Mouse (Mus musculus): ENCODE measurements around the gene Aasdh.

The Aasdh gene

DNA sequence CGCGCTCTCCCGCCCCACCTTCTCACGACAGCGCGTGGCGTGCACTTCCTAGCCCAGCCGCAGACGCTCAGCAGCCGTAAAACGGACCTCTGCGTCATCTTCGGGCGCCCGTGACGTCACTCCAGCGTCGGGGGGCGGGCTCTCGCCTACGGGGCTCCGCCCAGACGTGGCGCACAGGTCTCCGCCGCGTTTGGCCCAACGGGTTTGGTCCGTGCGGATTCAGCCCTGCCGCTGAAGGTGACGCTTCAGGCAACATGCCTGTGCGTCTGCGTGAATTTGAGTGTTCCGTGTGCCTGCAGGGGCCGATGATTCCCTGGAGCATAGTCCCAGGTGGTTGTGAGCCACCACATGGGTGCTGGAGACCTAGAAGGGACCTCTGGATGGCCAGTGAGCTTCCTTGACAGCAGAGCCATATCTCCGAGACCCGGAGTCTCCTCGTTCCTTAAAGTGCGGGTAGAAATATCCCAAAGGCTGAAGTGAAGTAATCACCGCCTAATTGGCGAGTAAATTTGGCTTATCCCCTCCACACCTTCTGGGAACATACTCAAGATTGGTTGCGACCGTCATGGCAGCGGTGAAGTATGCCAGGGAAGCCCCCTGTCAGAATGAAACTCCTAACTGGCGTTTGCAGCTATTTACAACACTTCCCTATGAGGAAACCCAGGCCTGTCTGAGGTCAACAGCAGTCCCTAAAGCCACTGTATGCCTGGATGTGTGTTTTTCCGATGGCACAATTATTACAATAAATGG, at the start of gene Aasdh:
Gene Aasdh, minus strand, starts transcription at position 110 of the 750 bp plus-strand sequence.
- peak; percentile 98 for DNase-seq (ENCODE audit: low read depth, low spot score)

DNA sequence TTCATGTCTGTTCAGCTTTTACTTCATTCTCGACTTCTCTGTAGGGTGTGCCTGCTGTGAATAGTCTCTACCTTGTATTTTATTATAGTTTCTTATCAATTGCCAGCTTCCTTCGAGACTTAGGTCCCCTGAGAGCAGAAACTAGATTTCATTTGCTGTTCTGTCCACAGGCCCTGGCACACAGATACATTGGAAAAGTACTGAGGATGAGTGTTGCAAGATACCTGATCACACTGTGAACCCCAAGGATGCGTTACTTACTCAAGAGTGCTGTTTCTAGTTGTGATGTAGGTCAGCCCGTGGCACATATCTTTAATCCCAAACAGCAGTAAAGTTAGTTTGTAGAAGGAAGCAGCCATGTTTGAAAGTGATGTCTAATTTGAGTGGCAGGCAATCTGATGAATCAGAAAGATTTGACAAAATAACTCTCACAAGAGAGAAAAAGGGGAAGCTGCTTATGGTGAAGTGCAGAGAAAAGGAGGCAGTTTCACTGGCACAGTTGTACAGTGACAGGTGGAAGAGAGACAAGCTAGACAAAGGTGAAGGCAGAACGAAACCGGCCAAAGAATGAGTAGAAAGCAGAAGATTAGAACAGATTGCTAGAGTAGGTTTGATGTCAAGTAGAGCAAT, 49.1 kb upstream of the Aasdh start:
- DNase-seq (ENCODE audit: low read depth, low spot score): no peak

DNA sequence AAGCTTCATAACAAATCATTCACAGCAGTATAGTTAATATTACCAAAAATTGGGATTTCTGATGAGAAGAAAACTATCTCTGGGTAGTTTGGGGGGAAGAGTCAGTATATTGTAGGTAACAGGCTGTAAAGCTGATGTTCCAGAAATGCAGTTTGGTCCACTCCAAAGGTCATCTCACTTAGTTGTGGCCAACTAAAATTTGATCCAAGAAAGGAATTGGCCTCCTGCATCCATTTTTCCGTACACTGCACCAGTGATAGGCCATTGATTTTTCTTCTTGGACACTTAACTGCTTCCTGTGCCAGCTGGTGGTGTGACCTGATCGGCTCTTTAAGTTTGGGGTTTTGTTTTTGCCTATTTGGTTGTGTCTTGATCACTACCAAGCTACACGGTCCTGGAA, 48.5 kb upstream of the Aasdh start:
- DNase-seq (ENCODE audit: low read depth, low spot score): no peak

- no peak for DNase-seq (ENCODE audit: low read depth, low spot score)
Measured at GRCm38 (mm10) chr5:76952112-76953040, 47.1 kb upstream of the Aasdh start.

DNA sequence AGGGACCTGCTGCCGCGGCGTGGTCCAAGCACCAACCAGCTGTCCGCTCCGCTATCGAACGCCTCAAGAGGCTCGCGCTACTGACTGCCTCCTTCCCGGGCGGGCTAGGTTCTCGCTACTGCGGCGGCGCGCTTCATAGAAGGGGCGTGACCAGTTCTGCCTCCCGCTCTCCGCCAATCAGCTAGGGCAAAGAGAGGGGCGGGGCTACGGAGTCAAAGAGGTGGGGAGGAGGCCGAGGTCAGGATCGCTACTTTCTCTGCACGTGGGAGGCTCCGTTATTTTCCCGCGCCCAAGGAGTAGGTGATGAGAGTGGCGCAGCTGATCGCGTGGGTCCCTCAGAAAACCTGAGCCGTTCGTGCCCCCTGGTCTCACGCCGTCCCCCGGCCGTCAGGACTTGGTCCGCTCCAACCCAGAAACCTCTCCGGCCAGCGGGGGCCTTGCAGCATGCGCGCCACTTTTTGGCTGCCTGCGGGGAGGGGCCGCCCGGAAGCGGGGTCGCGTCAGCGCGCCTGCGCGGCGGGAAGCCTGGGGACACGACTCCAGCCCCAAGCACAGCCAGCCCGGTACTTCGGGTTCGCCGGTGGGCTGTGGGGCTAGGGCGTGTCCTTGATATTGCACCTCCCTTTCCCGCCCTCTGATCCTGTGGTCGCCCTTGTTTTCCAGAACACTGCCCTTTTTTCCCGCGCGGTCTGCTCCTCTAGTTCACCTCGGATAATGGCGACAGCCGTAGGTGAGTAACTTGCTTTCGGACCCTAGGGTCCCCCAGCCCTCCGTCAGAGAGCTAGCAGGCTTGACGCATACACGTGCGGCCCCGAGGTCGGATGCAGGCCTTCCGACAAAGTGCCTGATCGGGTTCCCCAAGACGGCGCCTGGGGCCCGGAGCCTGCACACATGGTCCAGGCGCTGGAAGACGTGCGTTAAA, 46.1 kb upstream of the Aasdh start, which contains the start of the genes Paics and Ppat:
Gene Paics, plus strand, starts transcription at position 202 of the 922 bp plus-strand sequence.
Gene Ppat, minus strand, starts transcription at position 473 of the 922 bp plus-strand sequence.
- DNase-seq (ENCODE audit: low read depth, low spot score): peak; percentile 99

DNA sequence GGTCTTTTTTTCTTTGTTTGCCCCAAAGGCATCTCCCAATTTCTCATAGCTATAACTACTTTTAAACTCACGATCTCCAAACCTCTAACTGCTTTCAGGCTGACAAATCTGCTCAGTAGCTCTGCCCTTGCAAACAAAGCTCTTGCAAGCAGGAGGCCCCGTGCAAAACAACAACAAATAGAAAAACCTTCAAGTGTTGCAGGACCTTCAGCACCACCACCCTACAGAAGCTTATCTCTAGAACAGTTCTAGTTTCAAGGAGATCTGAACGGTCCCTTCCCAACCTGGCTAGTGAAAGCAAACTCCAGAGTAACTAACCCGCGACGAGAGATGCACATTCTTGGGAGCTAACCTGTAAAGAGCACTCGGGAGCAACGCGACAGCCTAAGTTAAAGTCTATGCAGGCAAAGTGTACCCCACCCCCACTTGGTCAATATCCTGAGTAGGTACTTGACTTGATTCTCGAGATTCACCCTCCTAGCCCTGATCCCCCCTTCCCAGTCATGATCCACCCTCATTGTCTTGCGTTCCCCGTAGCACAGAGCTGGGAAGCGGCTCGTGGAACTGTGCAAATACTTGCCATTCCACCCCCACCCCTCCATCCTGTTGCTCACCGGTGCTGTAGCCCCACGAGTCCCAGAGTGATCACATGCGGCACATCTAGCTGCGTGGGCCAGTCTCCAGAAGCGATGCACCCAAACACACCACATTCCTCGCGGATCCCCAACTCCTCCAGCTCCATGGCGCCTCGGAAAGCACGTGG, 45.2 kb upstream of the Aasdh start:
- DNase-seq (ENCODE audit: low read depth, low spot score): no peak

GRCm38 (mm10) chr5:76947758-76948157, 42.4 kb upstream of the Aasdh start:
- DNase-seq (ENCODE audit: low read depth, low spot score): no peak

DNA sequence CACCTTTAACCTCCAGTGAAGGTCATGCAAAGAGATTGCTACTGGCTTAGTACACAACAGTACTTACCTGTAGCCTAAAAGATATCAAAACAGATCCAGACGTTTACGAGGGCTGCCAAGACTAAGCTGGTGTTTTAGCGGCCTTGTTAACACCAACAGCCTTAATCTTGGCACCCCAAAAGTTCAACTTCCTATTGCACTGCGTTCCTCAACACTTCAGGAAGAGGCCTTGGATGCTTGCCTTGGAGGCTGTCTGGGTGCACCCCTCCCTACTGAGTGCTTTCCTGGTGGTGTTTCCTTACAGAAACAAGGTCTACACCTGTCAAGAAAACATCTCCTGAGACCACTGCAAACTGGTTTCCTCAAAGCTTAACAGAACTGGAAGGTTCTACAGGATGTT, 41.8 kb upstream of the Aasdh start:
- no peak for DNase-seq (ENCODE audit: low read depth, low spot score)

- no peak for DNase-seq (ENCODE audit: low read depth, low spot score)
Measured at GRCm38 (mm10) chr5:76945678-76946033, 40.3 kb upstream of the Aasdh start.

DNA sequence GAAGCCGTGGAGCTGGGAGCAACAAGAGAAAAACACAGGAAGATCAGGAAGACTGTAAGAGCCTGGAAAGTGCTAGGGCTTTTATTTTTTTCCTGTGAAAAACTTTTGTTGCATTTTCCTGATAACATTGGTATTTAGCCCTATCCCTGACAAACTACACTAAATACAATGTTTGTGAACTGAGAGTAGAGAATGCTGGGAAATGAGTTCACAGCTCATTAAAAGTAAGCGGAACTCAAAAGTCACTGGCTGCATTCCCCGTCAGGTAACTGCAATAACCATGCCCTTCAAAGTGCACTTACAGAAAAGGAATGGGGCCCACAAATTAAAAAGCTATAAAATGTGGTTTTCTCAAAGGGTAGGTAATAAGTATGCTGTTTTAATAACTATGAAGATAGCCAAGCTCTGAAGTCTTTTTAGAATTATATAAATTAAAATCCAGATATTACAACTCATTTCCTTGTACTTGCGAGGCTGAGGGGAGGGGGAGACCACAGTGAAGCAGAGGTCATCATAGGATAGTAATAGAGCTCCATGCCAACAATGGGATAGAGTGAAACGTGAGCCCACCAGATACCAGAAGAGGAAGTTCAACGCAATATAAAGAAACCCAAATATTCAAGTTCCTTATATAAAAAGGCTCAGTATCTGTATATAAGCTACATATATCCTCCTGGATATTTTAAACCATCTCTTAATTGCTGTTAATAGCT, 39.8 kb upstream of the Aasdh start:
- no peak for DNase-seq (ENCODE audit: low read depth, low spot score)

- no peak for DNase-seq (ENCODE audit: low read depth, low spot score)
Measured at GRCm38 (mm10) chr5:76942505-76942904, 37.2 kb upstream of the Aasdh start.

- DNase-seq (ENCODE audit: low read depth, low spot score): no peak
Measured at GRCm38 (mm10) chr5:76941975-76942374, 36.7 kb upstream of the Aasdh start.

GRCm38 (mm10) chr5:76939717-76940116, 34.4 kb upstream of the Aasdh start:
- DNase-seq (ENCODE audit: low read depth, low spot score): no peak

GRCm38 (mm10) chr5:76929180-76929877, 24.0 kb upstream of the Aasdh start:
- DNase-seq (ENCODE audit: low read depth, low spot score): no peak

DNA sequence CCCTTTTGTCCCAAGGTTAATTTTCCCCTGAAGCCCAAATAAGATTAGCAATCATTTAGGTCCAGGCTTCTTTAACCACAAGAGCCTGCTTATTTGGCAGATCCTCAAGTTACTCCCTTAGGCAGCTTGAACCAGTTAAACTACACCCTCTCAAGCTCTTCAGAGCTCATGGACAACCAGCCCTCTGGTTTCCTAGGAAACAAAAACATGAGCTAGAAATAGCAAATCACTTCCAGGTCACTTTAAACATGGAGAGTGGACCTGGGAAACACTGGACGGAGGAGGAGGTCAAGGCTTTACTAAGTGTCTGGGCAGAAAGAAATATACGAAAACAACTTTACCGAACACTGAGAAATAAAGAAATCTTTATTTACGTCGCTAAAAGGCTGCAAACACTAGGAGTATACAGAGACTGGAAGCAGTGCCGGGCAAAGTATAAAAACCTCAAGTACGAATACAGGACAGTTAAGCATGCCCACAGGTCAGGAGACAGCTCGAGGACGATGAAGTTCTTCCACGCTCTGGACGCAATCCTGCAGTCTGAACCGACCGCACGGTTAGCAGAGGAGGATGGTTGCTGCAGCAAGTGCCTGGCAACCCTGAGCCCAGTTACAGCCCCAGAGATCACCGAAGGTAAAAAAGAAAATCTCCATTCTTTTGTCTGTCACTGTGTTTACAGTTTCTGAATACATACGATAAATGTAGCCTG, 23.0 kb upstream of the Aasdh start:
- DNase-seq (ENCODE audit: low read depth, low spot score): peak; percentile 82

- no peak for DNase-seq (ENCODE audit: low read depth, low spot score)
Measured at GRCm38 (mm10) chr5:76924296-76924695, 19.0 kb upstream of the Aasdh start.

- DNase-seq (ENCODE audit: low read depth, low spot score): peak; percentile 74
Measured at GRCm38 (mm10) chr5:76923428-76923827, 18.1 kb upstream of the Aasdh start.

DNA sequence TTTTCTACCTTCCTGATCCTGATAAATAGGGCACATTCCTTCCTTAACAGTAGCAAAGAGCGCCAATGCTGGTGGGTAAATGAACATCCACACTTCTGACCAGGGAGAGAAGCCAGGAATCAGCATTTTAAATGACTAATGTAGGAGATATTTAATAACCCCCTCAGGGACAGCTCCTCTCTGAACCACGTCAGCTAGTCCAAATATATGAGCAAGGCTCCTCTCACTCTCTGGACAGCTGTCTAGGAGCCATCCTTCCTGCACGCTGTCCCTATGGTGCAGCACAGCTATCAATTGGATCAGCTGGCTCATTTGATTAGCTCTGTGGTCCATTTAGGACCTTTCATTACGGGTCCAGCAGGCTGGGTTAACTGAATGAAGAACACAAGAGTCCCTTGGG, 17.5 kb upstream of the Aasdh start:
- DNase-seq (ENCODE audit: low read depth, low spot score): no peak
